Mouse (Mus musculus): ENCODE data around the gene Hyal2. TPM values are rescaled to one million over a fixed set of nuclear protein-coding genes. Genes with fewer than 3 reads are reported as not detected.
"Not testable (repeated sequence)": the region's sequence is repeated elsewhere in the genome, so short reads cannot be mapped to it uniquely, and the experiment has no call there.

Gene Hyal2
- polyA plus RNA-seq, 1 experiment from 2014 or later = 155 TPM

GRCm38 (mm10) chr9:107555031-107555457 lies 12.7 kb upstream of the Hyal2 start:
- Histone ChIP-seq H3K9ac (ENCODE audit: low read length) (peak overlapping the region; percentile 79), H3K4me1 (ENCODE audit: control insufficient read depth, insufficient read depth, low read length) (peaks cover 45% of the 10 kb centered on the region), H3K4me2 (ENCODE audit: low read depth, severe bottlenecking) (peak overlapping the region; percentile 83), H3K4me3 (ENCODE audit: low read depth, low read length) (peak overlapping the region; percentile 78), H3K36me3 (ENCODE audit: control insufficient read depth, insufficient read depth, low read length) (peaks cover 20% of the 10 kb centered on the region), H3K9me3 (ENCODE audit: control insufficient read depth, low read length) (no peaks in the 10 kb centered on the region), H3K27ac (replicated peaks; ENCODE audit: low read depth, low read length) (peak overlapping the region; percentile 91), H3K27me3 (ENCODE audit: control insufficient read depth, insufficient read depth, low read length) (no peaks in the 10 kb centered on the region)
- DNase-seq (ENCODE audit: low spot score) (peak; percentile 66), ATAC-seq (ENCODE audit: insufficient number of reproducible peaks, low FRiP score, low TSS enrichment, low read depth) (no peak; the same call in 1 of the 2 replicates)
- under 1% methylated on average over 23 of the region's 23 CpGs for WGBS

GRCm38 (mm10) chr9:107555701-107556100 lies 12.0 kb upstream of the Hyal2 start:
- Histone ChIP-seq H3K27ac (replicated peaks; ENCODE audit: low read depth, low read length) (no peak overlapping the region; the same call in 1 of the 2 replicates), H3K36me3 (ENCODE audit: control insufficient read depth, insufficient read depth, low read length) (peaks cover 20% of the 10 kb centered on the region), H3K9ac (ENCODE audit: low read length) (peak overlapping the region; percentile 79), H3K4me3 (ENCODE audit: low read depth, low read length) (peak overlapping the region; percentile 78), H3K9me3 (ENCODE audit: control insufficient read depth, low read length) (no peaks in the 10 kb centered on the region), H3K4me1 (ENCODE audit: control insufficient read depth, insufficient read depth, low read length) (peaks cover 41% of the 10 kb centered on the region), H3K4me2 (ENCODE audit: low read depth, severe bottlenecking) (peak overlapping the region; percentile 83), H3K27me3 (ENCODE audit: control insufficient read depth, insufficient read depth, low read length) (no peaks in the 10 kb centered on the region)
- DNase-seq (ENCODE audit: low spot score) (no peak), ATAC-seq (ENCODE audit: insufficient number of reproducible peaks, low FRiP score, low TSS enrichment, low read depth) (no peak)
- 53% methylated on average over 2 of the region's 2 CpGs for WGBS

- Histone ChIP-seq H3K4me1 (ENCODE audit: control insufficient read depth, insufficient read depth, low read length) (peaks cover 35% of the 10 kb centered on the region), H3K36me3 (ENCODE audit: control insufficient read depth, insufficient read depth, low read length) (peaks cover 20% of the 10 kb centered on the region), H3K27me3 (ENCODE audit: control insufficient read depth, insufficient read depth, low read length) (no peaks in the 10 kb centered on the region), H3K9me3 (ENCODE audit: control insufficient read depth, low read length) (no peaks in the 10 kb centered on the region), H3K4me3 (ENCODE audit: low read depth, low read length) (no peak overlapping the region), H3K4me2 (ENCODE audit: low read depth, severe bottlenecking) (peak overlapping the region; percentile 83; the same call in 1 of the 2 replicates), H3K27ac (replicated peaks; ENCODE audit: low read depth, low read length) (no peak overlapping the region), H3K9ac (ENCODE audit: low read length) (no peak overlapping the region)
- ATAC-seq (ENCODE audit: insufficient number of reproducible peaks, low FRiP score, low TSS enrichment, low read depth) (no peak), DNase-seq (ENCODE audit: low spot score) (no peak)
- WGBS = 84% methylated on average over 3 of the region's 3 CpGs
Observed at GRCm38 (mm10) chr9:107556346-107556745, 11.4 kb upstream of the Hyal2 start.

GRCm38 (mm10) chr9:107563029-107563581 lies 4.6 kb upstream of the Hyal2 start, which contains the start of gene Tusc2:
TSS of gene Tusc2 (plus strand) at chr9:107563255.
- H3K9me3 ChIP-seq (ENCODE audit: control insufficient read depth, low read length) = no peaks in the 10 kb centered on the region
- H3K9ac ChIP-seq (ENCODE audit: low read length) = peak within 1 kb of the TSS; percentile 72
- H3K27me3 ChIP-seq (ENCODE audit: control insufficient read depth, insufficient read depth, low read length) = no peaks in the 10 kb centered on the region
- peak within 1 kb of the TSS; percentile 80 for H3K4me2 ChIP-seq (ENCODE audit: low read depth, severe bottlenecking)
- H3K4me1 ChIP-seq (ENCODE audit: control insufficient read depth, insufficient read depth, low read length) = peaks cover 14% of the 10 kb centered on the region
- H3K36me3 ChIP-seq (ENCODE audit: control insufficient read depth, insufficient read depth, low read length) = peaks cover 16% of the 10 kb centered on the region
- DNase-seq (ENCODE audit: low spot score) = peak; percentile 94
- under 1% methylated on average over 46 of the region's 46 CpGs for WGBS
- peak; percentile 88 for ATAC-seq (ENCODE audit: insufficient number of reproducible peaks, low FRiP score, low TSS enrichment, low read depth)
- H3K4me3 ChIP-seq (ENCODE audit: low read depth, low read length) = peak within 1 kb of the TSS; percentile 79
- no peak within 1 kb of the TSS for H3K27ac ChIP-seq (replicated peaks; ENCODE audit: low read depth, low read length)

- not testable (repeated sequence) for H3K4me2 ChIP-seq (ENCODE audit: low read depth, severe bottlenecking); H3K36me3 ChIP-seq (ENCODE audit: control insufficient read depth, insufficient read depth, low read length); H3K27ac ChIP-seq (replicated peaks; ENCODE audit: low read depth, low read length)
Observed at GRCm38 (mm10) chr9:107565556-107565955, 2.2 kb upstream of the Hyal2 start.

GRCm38 (mm10) chr9:107566041-107566709 lies 1.6 kb upstream of the Hyal2 start:
- WGBS = 65% methylated on average over 15 of the region's 15 CpGs
- H3K27me3 ChIP-seq (ENCODE audit: control insufficient read depth, insufficient read depth, low read length) = no peaks in the 10 kb centered on the region
- DNase-seq (ENCODE audit: low spot score) = peak; percentile 91
- no peak overlapping the region for H3K4me2 ChIP-seq (ENCODE audit: low read depth, severe bottlenecking)
- no peak overlapping the region for H3K27ac ChIP-seq (replicated peaks; ENCODE audit: low read depth, low read length)
- H3K9ac ChIP-seq (ENCODE audit: low read length) = no peak overlapping the region
- H3K4me1 ChIP-seq (ENCODE audit: control insufficient read depth, insufficient read depth, low read length) = peaks cover 26% of the 10 kb centered on the region
- ATAC-seq (ENCODE audit: insufficient number of reproducible peaks, low FRiP score, low TSS enrichment, low read depth) = no peak
- peaks cover 11% of the 10 kb centered on the region; the same call in 1 of the 2 replicates for H3K36me3 ChIP-seq (ENCODE audit: control insufficient read depth, insufficient read depth, low read length)
- H3K9me3 ChIP-seq (ENCODE audit: control insufficient read depth, low read length) = no peaks in the 10 kb centered on the region
- no peak overlapping the region for H3K4me3 ChIP-seq (ENCODE audit: low read depth, low read length)

More at GRCm38 (mm10) chr9:107565556-107565955, 2.2 kb upstream of the Hyal2 start:
- DNase-seq (ENCODE audit: low spot score); H3K9ac ChIP-seq (ENCODE audit: low read length); H3K4me3 ChIP-seq (ENCODE audit: low read depth, low read length); H3K27me3 ChIP-seq (ENCODE audit: control insufficient read depth, insufficient read depth, low read length); H3K9me3 ChIP-seq (ENCODE audit: control insufficient read depth, low read length); ATAC-seq (ENCODE audit: insufficient number of reproducible peaks, low FRiP score, low TSS enrichment, low read depth): not testable (repeated sequence)
- H3K4me1 ChIP-seq (ENCODE audit: control insufficient read depth, insufficient read depth, low read length) = peaks cover 22% of the 10 kb centered on the region
- 45% methylated on average over 5 of the region's 5 CpGs for WGBS

- Histone ChIP-seq H3K36me3 (ENCODE audit: control insufficient read depth, insufficient read depth, low read length) (peaks cover 10% of the 10 kb centered on the region; the same call in 1 of the 2 replicates), H3K4me3 (ENCODE audit: low read depth, low read length) (no peak overlapping the region), H3K27me3 (ENCODE audit: control insufficient read depth, insufficient read depth, low read length) (no peaks in the 10 kb centered on the region), H3K9me3 (ENCODE audit: control insufficient read depth, low read length) (no peaks in the 10 kb centered on the region), H3K27ac (replicated peaks; ENCODE audit: low read depth, low read length) (no peak overlapping the region), H3K9ac (ENCODE audit: low read length) (no peak overlapping the region), H3K4me2 (ENCODE audit: low read depth, severe bottlenecking) (no peak overlapping the region), H3K4me1 (ENCODE audit: control insufficient read depth, insufficient read depth, low read length) (peaks cover 26% of the 10 kb centered on the region)
- ATAC-seq (ENCODE audit: insufficient number of reproducible peaks, low FRiP score, low TSS enrichment, low read depth) (no peak), DNase-seq (ENCODE audit: low spot score) (no peak)
- WGBS = 76% methylated on average over 3 of the region's 3 CpGs
Observed at GRCm38 (mm10) chr9:107566855-107567254, 890 bp upstream of the Hyal2 start.

- H3K27ac ChIP-seq (replicated peaks; ENCODE audit: low read depth, low read length) = peak overlapping the region; percentile 73
- WGBS = under 1% methylated on average over 41 of the region's 41 CpGs
- peak overlapping the region; percentile 89 for H3K9ac ChIP-seq (ENCODE audit: low read length)
- no peaks in the 10 kb centered on the region for H3K9me3 ChIP-seq (ENCODE audit: control insufficient read depth, low read length)
- peaks cover 21% of the 10 kb centered on the region; the same call in 1 of the 2 replicates for H3K36me3 ChIP-seq (ENCODE audit: control insufficient read depth, insufficient read depth, low read length)
- peak overlapping the region; percentile 84 for H3K4me3 ChIP-seq (ENCODE audit: low read depth, low read length)
- DNase-seq (ENCODE audit: low spot score) (peak; percentile 88), ATAC-seq (ENCODE audit: insufficient number of reproducible peaks, low FRiP score, low TSS enrichment, low read depth) (peak; percentile 77)
- no peaks in the 10 kb centered on the region for H3K27me3 ChIP-seq (ENCODE audit: control insufficient read depth, insufficient read depth, low read length)
- peaks cover 26% of the 10 kb centered on the region for H3K4me1 ChIP-seq (ENCODE audit: control insufficient read depth, insufficient read depth, low read length)
- peak overlapping the region; percentile 93 for H3K4me2 ChIP-seq (ENCODE audit: low read depth, severe bottlenecking)
Observed at GRCm38 (mm10) chr9:107568331-107569261, 851 bp downstream of the Hyal2 start.

All from limb, embryonic 11.5 days (tissue).